Mouse (Mus musculus) cortical plate, adult 2 months (tissue): Measurements from ENCODE around the gene Dnajc6. TPM values are rescaled to one million over a fixed set of nuclear protein-coding genes. Genes with fewer than 3 reads are reported as not detected.

Experiments
- H3K27ac ChIP-seq: fragments of 200-500 bp; 2 replicates; pipeline ENCODE4 v1.5.1; 2012; ENCODE audit warnings: low read length, control low read depth, inconsistent platforms; ENCODE audit not compliant: insufficient read depth
- H3K4me1 ChIP-seq: fragments of 200-500 bp; 2 replicates; pipeline ENCODE4 v1.6.1; 2011; ENCODE audit warnings: low read length; ENCODE audit not compliant: control insufficient read depth, insufficient read depth
- H3K4me3 ChIP-seq: fragments of 200-500 bp; 2 replicates; pipeline ENCODE4 v1.5.1; 2011; ENCODE audit warnings: mild to moderate bottlenecking, low read length, control low read depth; ENCODE audit not compliant: insufficient read depth
- CTCF ChIP-seq: fragments of 200-500 bp; IDR thresholded peaks from 2 replicates; pipeline ENCODE4 v1.5.1; 2011; ENCODE audit warnings: mild to moderate bottlenecking, control low read depth, low read length; ENCODE audit not compliant: insufficient read depth; ENCODE audit errors: extremely low read depth
- POLR2A ChIP-seq: fragments of 200-500 bp; IDR thresholded peaks from 2 replicates; pipeline ENCODE4 v1.6.1; 2011; ENCODE audit warnings: mild to moderate bottlenecking, low read length, control low read depth; ENCODE audit not compliant: insufficient read depth; ENCODE audit errors: extremely low read depth
- polyA plus RNA-seq: library from polyadenylated mRNA; depleted of rRNA; stranded (reverse); fragments of >200 nt; gene quantifications from 2 replicates; pipeline ENCODE4 v1.2.3, GENCODE M21; 2012

Gene Dnajc6
- polyA plus RNA-seq, 1 experiment: 144 TPM

GRCm38 (mm10) chr4:101579517-101579916 is 83.1 kb downstream of the Dnajc6 start:
- TF ChIP-seq POLR2A (no peak), CTCF (no peak)
- H3K4me3 ChIP-seq: no peak overlapping the region
- H3K4me1 ChIP-seq: peaks cover 12% of the 10 kb centered on the region
- H3K27ac ChIP-seq: no peak overlapping the region; the same call in 1 of the 2 replicates

GRCm38 (mm10) chr4:101581156-101581555 is 84.7 kb downstream of the Dnajc6 start:
- H3K27ac ChIP-seq: no peak overlapping the region
- H3K4me1 ChIP-seq: peaks cover 14% of the 10 kb centered on the region
- TF ChIP-seq CTCF (no peak), POLR2A (no peak)
- no peak overlapping the region for H3K4me3 ChIP-seq

- Histone ChIP-seq H3K27ac (no peak overlapping the region), H3K4me3 (no peak overlapping the region)
- no peak for TF ChIP-seq CTCF
- no peak for TF ChIP-seq POLR2A
These were observed 86.4 kb downstream of the Dnajc6 start for GRCm38 (mm10) chr4:101582882-101583281.

GRCm38 (mm10) chr4:101584524-101585454 is 88.3 kb downstream of the Dnajc6 start:
- H3K4me1 ChIP-seq: peaks cover 12% of the 10 kb centered on the region
- TF ChIP-seq POLR2A: no peak
- TF ChIP-seq CTCF: no peak

More at GRCm38 (mm10) chr4:101582882-101583281, 86.4 kb downstream of the Dnajc6 start:
- H3K4me1 ChIP-seq: peaks cover 11% of the 10 kb centered on the region

GRCm38 (mm10) chr4:101585455-101586184 is 89.2 kb downstream of the Dnajc6 start:
- TF ChIP-seq CTCF (no peak), POLR2A (no peak)
- H3K4me3 ChIP-seq: no peak overlapping the region
- no peak overlapping the region for H3K27ac ChIP-seq
- H3K4me1 ChIP-seq: peaks cover 9% of the 10 kb centered on the region

More at GRCm38 (mm10) chr4:101584524-101585454, 88.3 kb downstream of the Dnajc6 start:
- Histone ChIP-seq H3K4me3 (no peak overlapping the region), H3K27ac (no peak overlapping the region)

- no peak for TF ChIP-seq CTCF
- TF ChIP-seq POLR2A: no peak
- Histone ChIP-seq H3K27ac (peak overlapping the region; percentile 29; the same call in 1 of the 2 replicates), H3K4me1 (peaks cover 9% of the 10 kb centered on the region), H3K4me3 (no peak overlapping the region)
These were observed 92.5 kb downstream of the Dnajc6 start for GRCm38 (mm10) chr4:101588932-101589331.

- Histone ChIP-seq H3K4me3 (no peak overlapping the region), H3K4me1 (peaks cover 11% of the 10 kb centered on the region), H3K27ac (no peak overlapping the region)
- no peak for TF ChIP-seq CTCF
- no peak for TF ChIP-seq POLR2A
These were observed 93.3 kb downstream of the Dnajc6 start for GRCm38 (mm10) chr4:101589771-101590170.

GRCm38 (mm10) chr4:101591400-101591799 is 95.0 kb downstream of the Dnajc6 start:
- Histone ChIP-seq H3K27ac (no peak overlapping the region), H3K4me3 (no peak overlapping the region), H3K4me1 (peaks cover 10% of the 10 kb centered on the region)
- TF ChIP-seq POLR2A (no peak), CTCF (no peak)

- Histone ChIP-seq H3K4me3 (no peak overlapping the region), H3K27ac (no peak overlapping the region), H3K4me1 (peaks cover 10% of the 10 kb centered on the region)
- TF ChIP-seq CTCF (no peak), POLR2A (no peak)
These were observed 96.0 kb downstream of the Dnajc6 start for GRCm38 (mm10) chr4:101592466-101592865.
